In the genomic region with DNA sequence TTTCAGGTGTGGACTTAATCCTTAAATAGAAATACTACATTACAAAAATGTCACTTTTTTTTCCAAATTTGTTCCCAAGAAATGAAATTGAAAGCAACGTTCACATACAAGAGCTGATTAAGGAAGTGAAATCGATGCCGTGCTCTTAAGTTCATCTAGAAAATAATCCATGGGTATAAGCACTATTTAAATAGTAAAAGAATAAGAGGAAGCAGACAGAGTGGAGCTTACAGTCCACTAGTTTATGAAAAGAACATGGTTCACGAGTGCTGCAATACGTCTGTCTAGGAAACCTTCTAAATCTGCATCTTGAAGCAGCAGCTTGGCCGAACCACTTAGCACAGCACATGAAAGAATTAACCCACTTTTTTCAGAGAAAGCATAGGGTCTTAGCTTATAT, we compare ENCODE assay signal across 24 mouse cellular contexts. TPM values are rescaled to one million over a fixed set of nuclear protein-coding genes. Genes with fewer than 3 reads are reported as not detected.
"Had no signal": no experiment of that assay in that cellular context is flagged by ENCODE, and none has a peak within 500 bp of the region (broad histone marks: within the 10 kb centered on the region; RNA-seq: fewer than 3 reads in every experiment).

No protein-coding gene starts in this region.

- H3K4me1 ChIP-seq: kidney, embryonic 15.5 days; limb, embryonic 10.5 days; limb, embryonic 13.5 days; liver, embryonic 12.5 days; liver, embryonic 15.5 days; midbrain, embryonic 10.5 days; midbrain, embryonic 13.5 days had no signal

- ATAC-seq: liver, embryonic 12.5 days; midbrain, embryonic 13.5 days; midbrain, embryonic 16.5 days had no signal

- H3K27ac ChIP-seq: kidney, embryonic 15.5 days; limb, embryonic 10.5 days; limb, embryonic 13.5 days; liver, embryonic 12.5 days; liver, embryonic 15.5 days; lung, embryonic 15.5 days; midbrain, embryonic 10.5 days; midbrain, embryonic 13.5 days had no signal

- DNase-seq: kidney, adult 11 months; kidney, adult 8-10 months; kidney, postnatal 10 days; kidney, postnatal 36 days; liver; lung, adult 18-20 months; lung, postnatal 10 days; lung, postnatal 36 days; right cerebral cortex, adult 18-20 months; right cerebral cortex, postnatal 25 days; spleen, adult 18-20 months; thymus, adult 18-20 months; thymus, postnatal 36 days had no signal

- H3K4me3 ChIP-seq: kidney, embryonic 15.5 days; limb, embryonic 10.5 days; limb, embryonic 13.5 days; liver, embryonic 12.5 days; liver, embryonic 15.5 days; lung, embryonic 15.5 days; megakaryocyte, embryonic 14.5 days; midbrain, embryonic 10.5 days; midbrain, embryonic 13.5 days had no signal

RNA-seq across cellular contexts. Expression of gene Il15, which starts 32.4 kb away (rescaled TPM):
- polyA plus RNA-seq: neural tube, embryonic 14.5 days had no signal
